ENCODE assay signal across 8 mouse cellular contexts in the genomic region with DNA sequence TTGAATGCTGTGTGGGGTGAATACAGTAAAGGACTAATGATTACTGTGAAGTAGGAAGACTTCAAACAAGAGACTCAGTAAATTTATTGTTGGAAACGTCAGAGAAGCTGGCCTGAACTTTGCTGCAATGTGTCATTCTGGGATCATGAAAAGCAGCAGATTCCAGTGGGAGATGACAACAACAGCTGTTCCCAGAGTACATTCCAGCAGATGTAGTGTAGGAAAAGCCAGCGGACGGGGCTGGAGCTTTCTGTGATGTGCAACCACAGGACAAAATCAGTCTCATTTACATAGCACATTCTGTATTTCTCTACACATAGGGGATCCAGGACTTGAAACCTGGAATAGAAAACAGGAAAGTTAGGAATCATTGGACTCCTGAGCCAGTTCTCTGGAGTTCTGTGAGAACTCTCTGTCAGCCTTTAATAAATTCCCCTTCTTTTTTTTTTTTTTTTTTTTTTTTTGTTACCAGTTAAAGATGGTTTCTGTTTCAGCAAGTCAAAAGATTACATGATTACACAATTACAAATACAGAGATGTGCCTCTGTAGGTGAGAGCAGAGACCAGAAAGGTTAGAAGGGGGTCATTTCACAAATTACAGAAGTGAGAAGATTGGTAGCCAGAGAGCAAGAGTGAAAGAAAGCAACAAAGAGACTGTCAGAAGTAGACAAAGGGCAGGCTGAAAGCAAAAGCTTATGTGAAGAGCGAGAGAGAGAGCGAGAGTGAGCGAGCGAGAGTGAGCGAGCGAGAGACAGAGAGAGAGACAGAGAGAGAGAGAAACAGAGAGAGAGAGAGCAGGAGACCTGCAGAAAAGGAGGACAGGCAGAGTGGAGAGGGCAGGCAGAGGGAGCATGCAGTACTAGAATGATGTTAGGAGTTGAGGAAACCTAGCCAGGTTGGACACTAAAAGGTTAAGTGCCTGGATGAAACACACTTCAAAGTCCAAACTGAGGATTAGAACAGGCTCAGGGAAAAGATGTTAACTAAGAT.
DNase-seq lines count a peak whose midpoint lies in the region; ATAC-seq lines count a peak whose summit lies in the region.

No protein-coding gene starts in this region.

- intact Hi-C loops in left cerebral cortex, postnatal 36 days (cut with DNase I): no loop called here

- peak; percentile 6 for DNase-seq in brain, adult 2 months (ENCODE audit: low read depth, low spot score)
- peak; percentile 7 to 25 for DNase-seq in lung, postnatal 4 days
- no peak for DNase-seq in MN1 (ENCODE audit: low spot score)
- no peak for DNase-seq in thymus, postnatal 14 days
- no peak for DNase-seq in left cerebral cortex, adult 9 months (ENCODE audit: low spot score in 2 of 2)
- DNase-seq in left cerebral cortex, postnatal 36 days (ENCODE audit: low spot score in 2 of 2): no peak

- H3K4me3 ChIP-seq in forebrain, embryonic 16.5 days (replicated peaks; ENCODE audit: low read length): no peak overlapping the region
- H3K4me3 ChIP-seq in hindbrain, embryonic 16.5 days (ENCODE audit: low read length): no peak overlapping the region

- WGBS in forebrain, embryonic 16.5 days: 24% methylated on average over 9 of the region's 9 CpGs
- WGBS in hindbrain, embryonic 16.5 days: 23% methylated on average over 9 of the region's 9 CpGs

- no peaks in the 10 kb centered on the region for H3K9me3 ChIP-seq in forebrain, embryonic 16.5 days (ENCODE audit: control insufficient read depth, low read length)
- no peaks in the 10 kb centered on the region for H3K9me3 ChIP-seq in hindbrain, embryonic 16.5 days (ENCODE audit: control insufficient read depth, low read length)

- no peaks in the 10 kb centered on the region for H3K4me1 ChIP-seq in forebrain, embryonic 16.5 days (replicated peaks; ENCODE audit: control insufficient read depth, insufficient read depth, low read length)
- H3K4me1 ChIP-seq in hindbrain, embryonic 16.5 days (ENCODE audit: control insufficient read depth, insufficient read depth, low read depth, low read length): no peaks in the 10 kb centered on the region

- ATAC-seq in forebrain, embryonic 16.5 days: no peak
- ATAC-seq in hindbrain, embryonic 16.5 days: no peak

- H3K4me2 ChIP-seq in forebrain, embryonic 16.5 days (ENCODE audit: low read length): peak overlapping the region; percentile 30
- peak overlapping the region; percentile 31; the same call in 1 of the 2 replicates for H3K4me2 ChIP-seq in hindbrain, embryonic 16.5 days (ENCODE audit: low read length)

- no peaks in the 10 kb centered on the region for H3K27me3 ChIP-seq in forebrain, embryonic 16.5 days (replicated peaks; ENCODE audit: control insufficient read depth, insufficient read depth, low read length)
- no peaks in the 10 kb centered on the region for H3K27me3 ChIP-seq in hindbrain, embryonic 16.5 days (replicated peaks; ENCODE audit: control insufficient read depth, insufficient read depth, low read length)

- no peak overlapping the region for H3K9ac ChIP-seq in forebrain, embryonic 16.5 days (replicated peaks; ENCODE audit: low read depth, low read length)
- no peak overlapping the region for H3K9ac ChIP-seq in hindbrain, embryonic 16.5 days (ENCODE audit: low read depth, low read length)

- H3K27ac ChIP-seq in forebrain, embryonic 16.5 days (ENCODE audit: low read length): no peak overlapping the region
- no peak overlapping the region for H3K27ac ChIP-seq in hindbrain, embryonic 16.5 days (ENCODE audit: low read depth, low read length)

- no peaks in the 10 kb centered on the region for H3K36me3 ChIP-seq in forebrain, embryonic 16.5 days (ENCODE audit: control insufficient read depth, insufficient read depth)
- H3K36me3 ChIP-seq in hindbrain, embryonic 16.5 days (ENCODE audit: control insufficient read depth, insufficient read depth, low read length): no peaks in the 10 kb centered on the region

Comparison
In these comparisons a context has a peak if more than half of its experiments do, and no peak if none do; other contexts are left out.
1. DNase-seq: peak in brain, adult 2 months (single experiment) and lung, postnatal 4 days (2 of 2); none in MN1 (single experiment), thymus, postnatal 14 days (single experiment), left cerebral cortex, adult 9 months (0 of 2) and left cerebral cortex, postnatal 36 days (0 of 2).